Mouse (Mus musculus) right cerebral cortex, postnatal 4 days (tissue): ENCODE measurements around the gene Tmem259.
"Not testable (repeated sequence)": the region's sequence is repeated elsewhere in the genome, so short reads cannot be mapped to it uniquely, and the experiment has no call there.

Experiments used
- DNase-seq: peaks from one replicate; pipeline ENCODE4 v3.0.0-alpha.2; 2022

Gene Tmem259

DNA sequence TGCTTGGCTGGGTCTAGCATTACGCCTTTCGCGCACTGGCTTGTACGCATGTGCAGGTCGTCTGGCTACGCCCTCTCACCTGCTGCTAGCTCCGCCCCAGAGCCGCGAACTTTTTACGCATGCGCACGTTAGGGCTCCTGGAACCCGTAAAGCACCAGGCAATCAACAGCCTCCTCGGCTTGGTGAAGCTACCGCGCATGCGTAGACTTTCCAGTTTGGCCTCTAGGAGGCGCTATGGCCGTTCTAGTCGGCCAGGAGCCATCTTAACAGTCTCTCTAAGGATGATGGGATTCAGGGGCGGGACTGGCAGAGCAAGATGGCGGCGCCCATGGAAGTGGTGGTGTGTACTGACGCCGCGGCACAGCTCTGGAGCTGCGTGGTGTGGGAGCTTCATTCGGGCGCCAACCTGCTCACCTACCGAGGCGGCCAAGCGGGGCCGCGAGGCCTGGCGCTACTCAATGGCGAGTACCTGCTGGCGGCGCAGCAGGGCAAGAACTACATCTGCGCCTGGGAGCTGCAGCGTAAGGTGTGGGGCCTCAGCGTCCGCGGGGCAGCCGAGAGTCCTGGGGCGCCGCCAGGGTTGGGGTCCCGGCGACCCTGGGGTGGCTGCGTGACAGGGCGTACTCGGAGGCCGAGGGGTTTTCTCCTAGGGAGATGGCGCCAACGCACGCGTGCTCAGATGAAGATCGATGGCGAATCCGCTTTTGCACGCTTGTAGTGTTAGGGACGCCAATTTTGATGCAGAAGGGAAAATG lies 24.1 kb downstream of the Tmem259 start, which contains the start of gene Wdr18:
Gene Wdr18, plus strand, starts transcription at position 306 of the 755 bp plus-strand sequence.
- peak; percentile 97 for DNase-seq

DNA sequence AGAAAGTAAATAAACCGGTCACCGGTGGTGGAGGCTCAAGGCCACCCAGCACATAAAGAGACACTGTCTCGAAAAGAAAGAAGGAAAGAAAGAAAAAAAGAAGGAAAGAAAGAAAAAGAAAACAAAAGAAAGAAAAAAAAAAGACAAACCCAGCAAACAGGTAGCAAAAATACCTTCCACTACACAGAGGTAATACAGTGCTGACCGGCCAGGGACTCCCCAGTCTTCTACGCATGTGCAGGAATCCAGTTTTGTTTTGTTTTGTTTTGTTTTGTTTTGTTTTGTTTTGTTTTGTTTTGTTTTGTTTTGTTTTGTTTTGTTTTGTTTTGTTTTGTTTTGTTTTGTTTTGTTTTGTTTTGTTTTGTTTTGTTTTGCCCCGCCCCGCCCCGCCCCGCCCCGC lies 24.7 kb downstream of the Tmem259 start:
- DNase-seq = not testable (repeated sequence)

- peak; percentile 65 for DNase-seq
Measured at GRCm38 (mm10) chr10:79958140-79958816, 25.9 kb downstream of the Tmem259 start.

DNA sequence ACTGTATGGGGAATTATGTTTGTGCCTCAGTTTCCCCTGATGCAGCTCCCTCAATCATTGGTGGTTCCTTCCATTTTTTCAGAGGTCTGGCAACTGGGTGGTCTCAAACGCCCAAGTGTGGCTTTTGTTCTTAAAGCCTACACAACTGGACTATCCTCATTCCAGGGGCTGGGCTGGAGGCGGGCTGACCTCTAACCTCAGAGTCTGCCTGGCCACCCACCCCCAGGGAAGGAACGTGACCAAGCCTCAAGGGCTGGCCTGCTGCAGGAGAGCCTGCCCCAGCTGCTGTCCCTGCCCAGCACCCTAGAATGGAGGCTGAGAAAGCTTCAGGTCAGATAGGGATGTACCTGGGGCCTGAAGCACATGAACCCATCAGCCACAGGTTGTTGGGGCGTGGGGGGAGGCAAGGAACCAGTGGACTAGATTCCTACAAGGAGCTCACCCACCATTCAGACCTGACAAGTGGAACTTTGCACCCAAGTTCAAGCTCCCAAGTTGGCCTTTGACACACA lies 27.4 kb downstream of the Tmem259 start:
- no peak for DNase-seq

DNA sequence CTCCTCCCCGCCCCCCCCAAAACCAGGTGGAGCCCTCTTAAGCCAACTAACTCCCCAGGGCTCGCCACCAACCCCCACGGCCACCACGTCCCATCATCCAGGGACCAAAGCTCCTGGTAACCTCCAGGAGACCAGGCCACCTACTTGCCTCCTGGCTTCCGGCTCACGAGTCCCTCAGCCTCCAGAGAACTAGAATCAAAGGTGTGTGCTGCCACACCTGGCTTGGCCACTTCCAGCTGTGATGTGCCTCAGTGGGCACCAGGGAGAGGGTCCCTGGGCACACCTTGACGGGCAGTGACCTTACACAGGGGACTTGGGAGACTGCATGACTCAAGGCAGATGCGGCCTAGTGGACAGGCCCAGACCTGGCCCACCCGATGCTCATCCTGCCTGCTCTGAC lies 28.4 kb downstream of the Tmem259 start:
- no peak for DNase-seq

GRCm38 (mm10) chr10:79953946-79954345 lies 30.2 kb downstream of the Tmem259 start:
- peak; percentile 43 for DNase-seq

DNA sequence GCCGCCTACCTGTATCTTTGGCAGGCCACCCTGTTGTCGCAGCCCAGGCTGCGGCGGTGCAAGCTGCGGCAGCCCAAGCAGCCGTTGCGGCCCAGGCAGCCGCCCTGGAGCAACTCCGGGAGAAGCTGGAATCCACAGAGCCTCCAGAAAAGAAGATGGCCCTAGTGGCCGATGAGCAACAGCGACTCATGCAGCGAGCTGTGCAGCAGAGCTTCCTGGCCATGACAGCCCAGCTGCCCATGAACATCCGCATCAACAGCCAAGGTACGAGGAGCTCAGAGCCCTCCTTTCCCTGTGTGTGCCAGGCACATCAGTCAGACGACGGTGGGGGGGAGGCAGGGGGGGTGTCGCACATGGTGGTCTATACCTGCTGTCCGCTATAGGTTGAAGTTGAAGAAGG lies 33.5 kb downstream of the Tmem259 start:
- DNase-seq = no peak

GRCm38 (mm10) chr10:79949873-79950272 lies 34.3 kb downstream of the Tmem259 start:
- DNase-seq = no peak

DNA sequence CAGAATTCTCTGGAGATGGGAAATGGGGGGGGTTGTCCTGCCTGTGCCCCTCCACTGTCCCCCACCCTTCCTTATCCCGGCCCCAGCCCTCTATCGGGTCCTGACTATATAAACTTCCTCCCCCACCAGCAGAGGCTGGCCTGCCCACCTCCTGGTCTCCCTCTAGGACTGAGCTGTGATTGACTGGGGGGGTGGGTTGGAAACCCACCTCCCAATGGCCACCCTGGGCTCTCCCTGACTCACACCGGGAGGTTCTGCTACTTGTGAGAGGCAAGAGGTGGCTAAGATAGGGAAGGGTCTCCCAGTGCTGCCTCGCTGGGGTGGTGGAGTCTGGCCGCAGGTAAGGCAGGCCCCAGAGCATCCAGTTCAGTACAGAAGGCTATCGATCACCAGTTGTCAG lies 36.6 kb downstream of the Tmem259 start:
- DNase-seq = no peak

GRCm38 (mm10) chr10:79946752-79947322 lies 37.3 kb downstream of the Tmem259 start:
- no peak for DNase-seq

DNA sequence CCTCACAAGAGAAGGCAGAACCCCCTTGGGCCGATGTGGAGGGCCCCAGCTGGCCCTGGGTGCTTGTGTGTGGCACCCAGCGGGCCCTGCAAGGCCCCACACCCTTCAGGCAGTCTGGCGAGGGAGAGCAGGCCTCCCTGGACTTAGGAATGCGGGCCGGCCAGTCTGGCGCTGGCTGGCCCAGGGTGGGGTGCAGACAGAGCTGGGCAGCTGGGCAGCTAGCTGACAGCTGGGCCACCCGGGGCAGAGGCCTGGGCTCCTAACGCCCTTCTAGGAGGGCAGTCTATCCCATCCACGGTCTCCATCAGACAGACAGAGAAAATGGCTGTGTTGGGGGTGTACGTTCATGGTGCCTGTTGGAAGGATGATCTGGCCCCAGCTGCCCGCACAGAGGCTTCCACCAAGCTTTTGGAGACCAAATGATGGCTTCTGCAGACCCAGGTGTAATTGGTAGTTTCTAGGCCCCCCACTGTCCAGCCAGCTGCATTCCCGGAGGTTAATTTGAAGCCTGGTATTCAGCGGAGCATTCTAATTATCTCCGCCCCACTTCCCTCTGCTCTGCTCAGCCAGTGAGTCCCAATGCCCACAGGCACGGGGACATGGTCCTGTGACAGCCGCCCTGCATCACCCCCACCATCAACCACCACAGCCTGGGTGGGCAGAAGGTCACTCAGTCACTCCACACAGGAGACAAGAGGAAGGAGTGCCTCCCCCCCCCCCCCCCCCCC lies 38.5 kb downstream of the Tmem259 start:
- DNase-seq = no peak

DNA sequence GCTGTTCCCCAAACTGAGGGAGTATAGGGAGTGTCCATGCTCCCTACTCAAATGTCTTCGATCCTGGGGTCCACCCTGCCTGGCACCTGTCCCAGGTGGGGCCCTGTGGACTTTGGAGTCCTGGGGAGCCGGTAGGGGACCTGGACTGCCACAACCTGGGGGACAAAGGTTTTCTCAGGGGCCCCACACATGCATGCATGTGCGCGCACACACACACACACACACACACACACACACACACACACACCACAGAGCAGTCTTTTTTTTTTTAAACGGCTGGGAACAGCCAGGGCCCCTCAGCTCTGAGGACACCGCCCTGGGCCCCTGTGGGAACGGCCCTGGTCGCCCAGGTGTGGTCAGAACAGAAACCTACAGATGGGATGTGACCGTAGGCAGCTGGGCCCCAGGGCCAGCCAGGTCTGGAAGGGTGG lies 40.6 kb downstream of the Tmem259 start:
- no peak for DNase-seq

DNA sequence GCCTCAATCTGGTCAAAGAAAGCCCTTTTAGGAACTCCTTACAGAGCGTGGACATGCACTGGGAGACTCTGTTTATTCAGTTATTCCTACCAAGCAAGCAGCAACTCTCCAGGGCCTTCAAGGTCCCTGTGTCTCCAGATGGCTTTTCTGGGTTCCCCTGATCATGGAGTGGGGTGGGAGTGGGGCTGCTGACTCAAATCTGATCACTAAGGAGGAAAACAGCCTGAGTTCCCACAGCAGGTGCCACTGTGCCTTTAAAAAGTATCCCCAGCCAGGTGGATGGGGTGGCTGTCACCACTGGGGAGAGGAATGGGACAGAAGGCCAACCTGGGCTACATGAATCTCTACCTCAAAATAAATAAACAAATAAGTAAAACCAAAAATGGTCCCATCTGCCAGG lies 41.1 kb downstream of the Tmem259 start:
- no peak for DNase-seq

- DNase-seq = no peak
Measured at GRCm38 (mm10) chr10:79940749-79941148, 43.4 kb downstream of the Tmem259 start.

- DNase-seq = no peak
Measured at GRCm38 (mm10) chr10:79937775-79938526, 46.2 kb downstream of the Tmem259 start.

DNA sequence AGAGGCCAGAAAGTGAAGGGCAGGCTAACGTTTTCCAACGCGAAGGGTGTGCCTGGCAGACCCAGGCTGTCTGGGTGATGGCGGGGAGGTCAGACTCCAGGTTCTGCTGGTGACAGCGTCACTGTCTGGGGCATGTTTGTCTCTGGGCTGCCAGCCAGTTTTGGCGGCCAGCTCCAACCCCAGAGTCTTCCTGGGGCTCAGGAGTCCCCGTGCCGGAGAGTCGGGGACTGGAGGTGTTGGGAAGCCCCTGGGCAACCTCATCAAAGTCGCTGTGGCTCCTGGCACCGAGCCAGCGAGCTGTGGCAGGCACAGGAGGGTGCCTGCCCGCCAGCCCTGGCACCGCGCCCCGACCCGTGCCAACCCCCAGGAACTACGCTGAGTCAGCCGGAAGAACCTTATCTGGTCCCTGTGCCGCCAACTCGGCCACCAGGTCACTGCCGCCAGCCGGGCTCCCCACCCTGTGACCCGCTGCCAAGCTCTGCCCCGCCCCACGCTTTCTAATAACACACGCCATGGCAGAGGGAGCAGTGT lies 47.2 kb downstream of the Tmem259 start:
- no peak for DNase-seq

- DNase-seq = no peak
Measured at GRCm38 (mm10) chr10:79936284-79936910, 47.7 kb downstream of the Tmem259 start.

DNA sequence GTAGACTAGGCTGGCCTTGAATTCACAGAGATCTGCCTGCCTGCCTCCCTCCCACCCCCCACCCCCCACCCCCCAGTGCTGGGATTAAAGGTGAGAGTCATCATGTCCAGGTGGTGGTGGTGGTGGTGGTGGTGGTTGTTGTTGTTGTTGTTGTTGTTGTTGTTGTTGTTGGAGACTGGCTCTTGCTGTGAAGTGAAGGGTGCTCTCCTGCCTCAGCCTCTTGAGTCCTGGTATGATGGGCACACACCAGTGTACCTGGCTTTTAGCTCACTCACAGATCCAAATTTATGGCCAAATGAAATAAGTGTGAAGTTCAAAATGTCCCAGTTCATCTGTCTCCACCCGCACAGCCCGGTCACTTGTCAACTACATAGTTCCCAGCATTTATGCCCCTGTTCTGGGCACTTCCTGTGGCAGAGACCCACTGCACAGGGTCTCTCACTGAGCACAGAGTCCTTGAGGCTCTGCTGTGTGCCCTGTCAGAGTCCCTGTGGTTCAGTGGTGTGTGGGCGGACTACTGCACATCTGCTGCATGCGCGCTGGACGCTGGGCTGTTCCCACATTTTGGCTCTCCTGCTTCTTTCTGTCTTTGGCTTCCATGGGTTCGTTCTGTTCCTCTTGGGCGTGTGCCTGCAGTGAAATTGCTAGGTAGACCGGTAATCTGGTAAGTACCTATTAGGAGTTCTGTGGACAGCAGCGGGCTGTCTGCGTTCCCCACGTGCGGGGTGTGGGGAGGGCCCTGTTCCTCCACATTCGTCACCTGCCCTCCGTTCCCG lies 49.1 kb downstream of the Tmem259 start:
- DNase-seq = no peak

- DNase-seq = peak; percentile 67
Measured at GRCm38 (mm10) chr10:79934272-79934721, 49.8 kb downstream of the Tmem259 start.

DNA sequence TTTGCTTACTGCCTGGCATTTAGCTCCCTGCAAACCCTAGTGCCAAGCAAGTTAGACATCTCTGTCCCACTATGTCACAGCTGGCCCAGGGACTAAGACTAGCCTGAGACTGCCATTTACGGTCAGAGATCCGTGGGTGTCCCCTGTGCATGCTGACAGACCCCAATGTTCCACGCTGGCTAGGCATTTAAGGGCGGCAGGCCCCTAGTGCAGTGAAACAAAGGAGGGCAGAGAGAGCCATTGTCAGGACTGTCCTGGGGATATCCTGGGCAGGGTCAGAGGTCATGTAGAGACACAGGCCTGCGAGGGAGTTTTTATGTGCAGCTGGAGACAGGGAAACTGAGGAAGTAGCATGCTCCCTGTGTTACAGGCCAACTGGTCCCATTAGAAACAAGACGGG lies 50.3 kb downstream of the Tmem259 start:
- no peak for DNase-seq
